Mouse (Mus musculus) ES-E14 (cell line): ENCODE results near the gene Dtx3l.

ENCODE experiments used
- HCFC1 ChIP-seq: IDR thresholded peaks from 2 replicates; pipeline ENCODE4 v1.6.1; 2012; ENCODE audit warnings: low read length, inconsistent platforms, borderline replicate concordance; ENCODE audit not compliant: insufficient read depth
- ZC3H11A ChIP-seq: IDR thresholded peaks from 2 replicates; pipeline ENCODE4 v1.6.1; 2012; ENCODE audit warnings: low read depth, mild to moderate bottlenecking, inconsistent platforms, low read length, borderline replicate concordance

- TF ChIP-seq HCFC1 (no peak), ZC3H11A (no peak)
Observed at GRCm38 (mm10) chr16:35938211-35939151, at the start of gene Dtx3l, which contains the start of gene Parp9.
